Mouse (Mus musculus): ENCODE results near the gene Tnfrsf1a.

- TF ChIP-seq EP300 (optimal IDR thresholded peaks at IDR 0.05) = no peak
- TF ChIP-seq CTCF (IDR thresholded peaks at IDR 0.05; ENCODE audit: low read depth) = no peak
These were observed 40.7 kb downstream of the Tnfrsf1a start for GRCm38 (mm10) chr6:125389853-125390252.

Measured in stomach, postnatal 0 days (tissue).